Mouse (Mus musculus) embryonic facial prominence, embryonic 14.5 days (tissue): Measurements from ENCODE around the gene Smg1. TPM values are rescaled to one million over a fixed set of nuclear protein-coding genes. Genes with fewer than 3 reads are reported as not detected.

Experiments used
- ATAC-seq: fragments of 200-750 bp; cut with Nextera tagmentation; 2 replicates; pipeline ENCODE4 v1.8.0; 2017; ENCODE audit warnings: low read depth, moderate number of reproducible peaks, moderate TSS enrichment
- DNase-seq: peaks from one replicate; pipeline ENCODE4 v3.0.0-alpha.2; 2015; ENCODE audit warnings: low spot score
- H3K27ac ChIP-seq: fragments of 300-500 bp; sonication (generic); replicated peaks from 2 replicates; pipeline ENCODE4 v1.5.1; 2014; ENCODE audit warnings: low read depth, mild to moderate bottlenecking, low read length, moderate library complexity
- H3K27me3 ChIP-seq: fragments of 300-500 bp; sonication (generic); replicated peaks from 2 replicates; pipeline ENCODE4 v1.6.1; 2014; ENCODE audit warnings: low read length; ENCODE audit not compliant: control insufficient read depth, insufficient read depth
- H3K36me3 ChIP-seq: fragments of 300-500 bp; sonication (generic); 2 replicates; pipeline ENCODE4 v1.6.1; 2014; ENCODE audit warnings: low read length, mixed read lengths; ENCODE audit not compliant: control insufficient read depth, insufficient read depth
- H3K4me1 ChIP-seq: fragments of 300-500 bp; sonication (generic); 2 replicates; pipeline ENCODE4 v1.6.1; 2014; ENCODE audit warnings: antibody characterized with exemption, low read length; ENCODE audit not compliant: control insufficient read depth, insufficient read depth
- H3K4me2 ChIP-seq: fragments of 300-500 bp; sonication (generic); 2 replicates; pipeline ENCODE4 v1.6.1; 2014; ENCODE audit warnings: low read depth, mild to moderate bottlenecking, low read length, moderate library complexity, mixed read lengths
- H3K4me3 ChIP-seq: fragments of 300-500 bp; sonication (generic); 2 replicates; pipeline ENCODE4 v1.5.1; 2014; ENCODE audit warnings: low read depth, mild to moderate bottlenecking, low read length
- H3K9ac ChIP-seq: fragments of 300-500 bp; sonication (generic); 2 replicates; pipeline ENCODE4 v1.6.1; 2014; ENCODE audit warnings: low read depth, mild to moderate bottlenecking, low read length, moderate library complexity, mixed read lengths
- H3K9me3 ChIP-seq: fragments of 300-500 bp; sonication (generic); 2 replicates; pipeline ENCODE4 v1.6.1; 2016; ENCODE audit warnings: low read length; ENCODE audit not compliant: control insufficient read depth
- WGBS: fragments of 180-500 bp; shearing (Covaris S2); extraction: QIAGEN DNeasy Blood & Tissue Kit; methylation state at CpG from one replicate; pipeline ENCODE4 v1.1.7; 2014; 5-methylcytosine and 5-hydroxymethylcytosine counted together
- polyA plus RNA-seq: library from polyadenylated mRNA; unstranded; fragments of >200 nt; fragmentation: Nextera tagmentation; extraction: Ambion mirVana; gene quantifications from 2 replicates; pipeline ENCODE4 v1.2.1, GENCODE M21; 2014

Gene Smg1
- polyA plus RNA-seq, 1 experiment from 2014 or later, result 20.0 TPM

DNA sequence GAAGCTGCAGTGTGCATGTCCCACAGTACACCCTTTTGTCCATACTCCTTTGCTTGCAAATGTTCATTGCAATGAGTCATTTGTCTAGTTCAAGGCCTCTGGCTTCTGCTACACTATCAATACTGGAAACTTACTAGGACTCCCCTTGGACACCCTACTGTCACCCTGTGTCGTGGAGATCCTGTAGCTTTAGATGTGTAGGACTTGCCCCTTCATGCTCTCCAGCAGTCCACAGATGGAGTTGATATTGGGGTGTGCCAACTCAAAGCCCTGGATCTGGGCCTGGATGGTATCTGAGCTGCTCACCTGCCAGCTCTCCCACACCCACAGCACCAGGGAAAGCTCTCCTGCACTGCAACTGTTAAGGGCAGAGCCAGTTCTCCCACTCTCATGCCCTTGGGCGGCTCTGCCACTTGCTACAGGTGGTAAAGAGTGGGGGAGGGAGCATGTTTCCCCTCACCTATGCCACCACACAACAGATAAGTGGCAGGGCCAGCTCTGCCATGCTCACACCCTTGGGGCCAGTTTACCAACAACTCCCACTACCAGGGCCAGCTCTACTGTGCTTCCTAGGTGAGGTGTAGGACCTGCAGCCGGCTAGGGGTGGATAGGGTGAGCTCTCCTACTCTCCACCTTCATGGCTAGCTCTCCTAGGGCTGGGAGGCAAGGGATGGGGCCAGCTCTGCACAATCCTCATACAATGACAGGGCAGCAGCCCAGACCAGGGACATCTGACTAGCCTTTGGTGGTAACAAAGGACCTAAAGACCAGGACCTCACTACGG lies 140.6 kb downstream of the Smg1 start:
- Histone ChIP-seq H3K27me3 (no peaks in the 10 kb centered on the region), H3K27ac (no peak overlapping the region), H3K4me3 (no peak overlapping the region), H3K9ac (no peak overlapping the region), H3K36me3 (peaks cover 39% of the 10 kb centered on the region), H3K9me3 (no peaks in the 10 kb centered on the region), H3K4me2 (no peak overlapping the region), H3K4me1 (no peaks in the 10 kb centered on the region)
- WGBS, result 39% methylated on average over 4 of the region's 4 CpGs
- peak; percentile 22; the same call in 1 of the 2 replicates for ATAC-seq
- DNase-seq, result no peak

DNA sequence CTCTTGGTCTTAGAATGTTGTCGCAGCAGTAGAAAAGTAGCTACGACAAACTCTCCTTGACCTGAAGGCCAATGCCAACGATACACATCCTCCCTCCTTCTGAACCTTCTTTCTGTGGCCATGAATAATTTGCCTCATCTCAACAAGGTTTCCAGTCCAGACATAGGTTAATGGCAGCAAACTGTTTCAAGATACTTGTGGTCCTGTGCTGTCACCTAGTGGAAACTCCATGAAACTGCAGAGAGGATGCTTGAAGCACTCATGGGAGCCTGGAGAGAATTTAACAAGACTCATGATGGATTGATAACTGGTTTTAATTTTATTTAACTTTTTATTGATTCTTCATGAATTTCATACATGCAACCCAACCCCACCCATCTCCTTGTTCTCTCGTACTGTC lies 141.2 kb downstream of the Smg1 start:
- Histone ChIP-seq H3K9me3 (no peaks in the 10 kb centered on the region), H3K4me3 (no peak overlapping the region), H3K36me3 (peaks cover 33% of the 10 kb centered on the region), H3K27me3 (no peaks in the 10 kb centered on the region), H3K9ac (no peak overlapping the region), H3K4me1 (no peaks in the 10 kb centered on the region), H3K27ac (no peak overlapping the region), H3K4me2 (no peak overlapping the region)
- DNase-seq (peak; percentile 81), ATAC-seq (peak; percentile 12; the same call in 1 of the 2 replicates)
- 48% methylated on average over 4 of the region's 4 CpGs for WGBS

DNA sequence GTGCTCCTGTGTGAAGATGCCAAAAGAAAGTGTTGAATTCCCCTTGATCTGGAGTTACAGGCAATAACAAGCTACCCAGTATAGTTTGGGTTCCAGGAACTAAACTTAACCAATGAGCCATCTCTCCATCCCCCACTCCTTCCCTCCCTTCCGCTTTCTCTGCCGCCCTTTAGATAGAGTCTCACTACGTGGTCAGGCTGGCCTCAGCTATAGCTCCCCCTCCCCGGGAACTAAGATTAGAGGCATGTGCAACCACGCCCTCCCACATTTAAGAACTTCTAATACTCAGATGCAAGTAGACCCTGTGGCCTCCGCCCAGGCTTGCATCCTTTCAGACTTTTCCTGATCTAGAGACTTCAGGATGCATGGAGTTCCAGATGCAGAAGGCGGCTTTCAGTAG lies 145.9 kb downstream of the Smg1 start:
- no peak overlapping the region for H3K9ac ChIP-seq
- no peaks in the 10 kb centered on the region for H3K36me3 ChIP-seq
- no peaks in the 10 kb centered on the region for H3K9me3 ChIP-seq
- ATAC-seq (no peak), DNase-seq (no peak)
- no peak overlapping the region for H3K4me2 ChIP-seq
- H3K4me1 ChIP-seq, result no peaks in the 10 kb centered on the region
- H3K27me3 ChIP-seq, result no peaks in the 10 kb centered on the region
- 67% methylated on average over 7 of the region's 7 CpGs for WGBS
- no peak overlapping the region for H3K4me3 ChIP-seq
- H3K27ac ChIP-seq, result no peak overlapping the region

Other genes starting within 250 kb of the Smg1 start
- gene Rps15a, start 127.5 kb downstream of the Smg1 start, polyA plus RNA-seq, result 887 and 1,013 TPM in 2 replicates
- 267 and 304 TPM in 2 replicates for gene Arl6ip1, start 114.0 kb downstream of the Smg1 start, polyA plus RNA-seq
- 2.9 and 3.1 TPM in 2 replicates for gene Syt17, start 204.6 kb upstream of the Smg1 start, polyA plus RNA-seq
- gene Itpripl2, start 248.3 kb upstream of the Smg1 start, polyA plus RNA-seq, result 5.0 TPM in 2 replicates